Mouse (Mus musculus) left cerebral cortex, postnatal 10 days (tissue): ENCODE measurements around the gene Ablim2. TPM values are rescaled to one million over a fixed set of nuclear protein-coding genes. Genes with fewer than 3 reads are reported as not detected.

Experiments used
- DNase-seq, 2 experiments: peaks; one replicate each; pipeline ENCODE4 v3.0.0; 2021 to 2022; ENCODE audit warnings: low spot score in 2 of 2, mixed read lengths in 1 of 2; ENCODE audit errors: extremely low spot score in 1 of 2
- intact Hi-C: fragments of 180-260 bp; cut with DNase I; formaldehyde crosslinking; loops from one replicate; pipeline ENCODE4 v1.15.1; 2025
- total RNA-seq, 2 experiments: library from RNA; stranded (reverse); gene quantifications; 2 replicates each; pipeline ENCODE4 v1.2.3; 2021

Ablim2 gene
- total RNA-seq, 2 experiments from 2014 or later = 73.1 to 80.7 TPM

DNA sequence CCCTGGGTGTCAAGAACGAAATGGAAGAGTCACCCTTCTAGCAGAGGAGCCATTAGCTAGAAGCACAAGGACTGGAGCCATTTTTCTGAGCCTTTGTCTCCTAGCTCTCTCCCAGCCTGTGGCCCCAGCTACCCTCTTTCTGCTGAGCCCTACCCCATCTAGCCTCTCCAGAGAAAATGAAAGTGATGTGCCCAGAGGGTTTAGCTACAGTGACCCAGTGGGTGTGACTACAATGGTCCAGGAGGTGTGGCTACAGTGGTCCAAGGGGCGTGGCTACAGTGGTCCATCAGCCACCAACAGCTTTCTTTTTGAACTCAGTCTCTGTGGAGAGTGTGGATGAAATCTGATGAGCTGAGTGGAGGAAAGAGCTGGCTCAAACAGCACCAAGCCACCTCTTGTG, 81.6 kb downstream of the Ablim2 start:
- intact Hi-C loops = no loop called here
- no peak for DNase-seq

DNA sequence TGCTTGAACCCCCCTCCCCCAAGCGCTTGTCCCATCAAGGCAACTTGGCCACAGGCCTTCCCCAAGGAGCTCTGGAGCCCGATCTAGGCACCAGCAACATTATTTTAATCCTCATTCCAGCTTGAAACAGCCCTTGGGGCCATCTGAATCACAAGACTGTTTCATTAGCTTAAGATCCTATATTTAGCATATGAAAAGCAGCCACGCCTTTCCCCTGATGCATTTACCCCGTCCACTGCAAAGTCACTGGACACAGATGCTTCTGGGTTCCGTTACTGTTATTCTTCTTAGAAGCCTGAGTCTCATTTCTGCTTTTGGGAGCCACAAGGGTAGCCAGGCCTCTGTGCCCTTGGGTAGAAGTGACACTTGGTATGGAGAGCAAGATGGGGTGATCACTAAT, 93.8 kb downstream of the Ablim2 start:
- intact Hi-C loops = loop anchor here (10.0 kb wide), 1 partner anchor 257 kb away; no protein-coding TSS in a partner anchor
- no peak for DNase-seq

- DNase-seq = no peak
- intact Hi-C loops = loop anchor here (10.0 kb wide), 1 partner anchor 259 kb away; no protein-coding TSS in a partner anchor
Observed at GRCm38 (mm10) chr5:35853463-35853862, 95.8 kb downstream of the Ablim2 start.

DNA sequence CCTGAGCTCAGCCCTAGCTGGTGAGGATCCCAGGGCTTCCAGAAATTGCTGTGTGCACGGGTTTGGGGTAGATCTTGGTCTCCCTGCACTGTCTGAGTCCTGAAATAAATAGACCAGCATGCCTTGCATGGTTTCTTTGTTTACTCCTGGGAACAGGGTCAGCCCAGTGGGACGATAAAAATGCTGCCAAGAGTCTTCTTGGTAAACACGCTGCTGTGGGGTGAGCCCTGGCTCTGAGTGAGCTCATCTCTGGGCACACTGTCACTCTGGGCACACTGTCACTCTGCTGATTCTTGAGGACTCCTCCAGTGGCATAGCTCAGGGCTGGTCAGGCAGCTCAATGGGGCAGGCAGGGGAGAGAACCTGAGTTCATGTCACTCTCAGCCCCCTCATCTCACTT, 98.6 kb downstream of the Ablim2 start:
- intact Hi-C loops = loop anchor here (2.0 to 10.0 kb wide), 4 partner anchors 44 to 261 kb away; no protein-coding TSS in a partner anchor
- no peak for DNase-seq

GRCm38 (mm10) chr5:35858069-35858468, 100.4 kb downstream of the Ablim2 start:
- intact Hi-C loops = loop anchor here (5.0 to 10.0 kb wide), 3 partner anchors 46 to 263 kb away; no protein-coding TSS in a partner anchor
- DNase-seq = peak; percentile 29 to 75

DNA sequence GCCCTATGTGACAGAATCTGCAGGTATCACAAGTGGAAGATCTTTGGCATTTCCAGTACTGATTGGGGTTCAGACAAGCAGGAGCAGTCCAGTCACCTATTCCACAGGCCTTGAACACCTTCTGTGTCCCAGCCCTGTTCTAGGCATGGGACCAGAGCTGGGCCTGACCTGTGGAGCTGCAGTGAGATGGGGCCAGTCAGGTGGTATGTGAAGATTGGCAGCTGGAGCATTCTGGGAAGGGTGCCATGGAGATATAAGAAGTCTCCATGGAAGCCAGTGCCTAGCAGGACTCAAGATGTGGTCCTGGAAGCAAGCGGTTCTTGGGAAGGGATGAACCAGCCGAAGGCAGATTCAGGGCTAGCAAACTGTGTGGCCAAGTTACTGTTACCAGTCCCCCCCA, 103.8 kb downstream of the Ablim2 start:
- DNase-seq = no peak
- intact Hi-C loops = no loop called here

GRCm38 (mm10) chr5:35869973-35870372, 112.3 kb downstream of the Ablim2 start:
- DNase-seq = no peak
- intact Hi-C loops = loop anchor here (5.0 kb wide), 1 partner anchor 107 kb away; no protein-coding TSS in a partner anchor

DNA sequence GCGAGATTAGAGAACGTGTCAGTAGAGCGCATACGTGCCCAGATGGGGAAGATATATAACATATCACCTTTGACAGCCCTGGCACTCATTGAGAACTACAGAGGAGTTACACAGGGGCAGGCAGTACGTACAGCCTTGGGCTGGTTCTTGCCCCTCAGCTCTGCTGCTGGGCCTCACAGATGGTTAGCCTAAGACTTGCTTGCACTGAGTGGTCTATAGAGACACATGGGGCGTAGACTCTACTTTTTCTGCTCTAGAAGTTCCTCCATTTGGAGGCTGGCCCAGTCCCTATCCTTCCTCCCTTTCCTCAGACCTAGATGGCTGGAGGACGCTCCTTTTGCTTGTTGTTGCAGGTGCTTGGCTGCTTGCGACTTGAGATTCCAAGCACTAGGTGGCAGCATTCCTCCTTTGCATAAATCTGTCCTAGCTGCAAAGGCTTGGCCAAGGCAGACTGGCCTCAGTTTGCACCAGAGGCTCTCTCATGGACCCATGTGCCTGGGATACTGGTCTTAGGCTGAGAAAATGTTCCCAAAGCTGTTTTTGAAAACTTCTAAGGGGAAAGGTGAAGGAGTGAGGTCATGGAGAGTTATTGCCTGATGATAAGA, 112.8 kb downstream of the Ablim2 start:
- intact Hi-C loops = loop anchor here (5.0 kb wide), 1 partner anchor 107 kb away; no protein-coding TSS in a partner anchor
- DNase-seq = peak; percentile 68 to 74

GRCm38 (mm10) chr5:35873382-35873781, 115.7 kb downstream of the Ablim2 start:
- intact Hi-C loops = loop anchor here (5.0 kb wide), 1 partner anchor 104 kb away; no protein-coding TSS in a partner anchor
- DNase-seq = no peak

DNA sequence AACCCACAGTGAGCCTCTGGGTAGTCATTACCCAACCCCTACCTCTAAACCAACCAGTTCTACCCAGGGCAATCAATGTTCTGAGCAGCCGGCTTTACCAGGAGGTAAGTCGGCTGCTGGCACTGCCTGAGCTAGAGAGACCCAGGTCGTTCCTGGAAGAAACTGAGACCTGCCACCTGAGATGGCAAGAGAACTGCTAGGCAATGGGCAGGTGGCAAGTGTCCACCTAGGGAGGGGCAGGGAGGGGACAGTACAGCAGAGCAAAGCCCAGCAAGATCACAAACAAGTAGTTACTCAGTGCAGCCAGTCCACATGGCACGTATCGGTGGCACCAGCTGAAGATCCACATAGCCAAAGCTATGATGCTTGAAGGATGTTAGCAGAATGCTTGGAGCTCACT, 118.6 kb downstream of the Ablim2 start:
- no peak for DNase-seq
- intact Hi-C loops = no loop called here

DNA sequence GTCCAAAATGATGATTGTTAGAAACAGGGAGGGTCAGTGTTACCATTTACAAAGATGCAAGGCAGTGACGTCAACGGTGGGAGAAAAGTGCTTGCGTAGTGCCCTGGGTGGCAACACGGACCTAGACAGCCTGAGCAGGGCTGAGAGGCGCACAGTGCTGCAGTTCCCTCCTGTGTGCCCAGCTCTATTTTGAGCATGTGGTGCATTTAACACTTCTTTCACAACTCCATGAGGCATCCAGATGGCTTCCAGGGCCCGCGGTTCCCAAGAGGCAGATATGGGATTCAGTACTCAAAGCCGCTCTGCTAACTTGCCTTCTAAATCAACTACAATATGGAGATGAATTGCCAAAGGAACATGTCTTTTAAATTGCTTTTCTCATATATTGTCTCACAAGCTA, 121.5 kb downstream of the Ablim2 start:
- intact Hi-C loops = no loop called here

DNA sequence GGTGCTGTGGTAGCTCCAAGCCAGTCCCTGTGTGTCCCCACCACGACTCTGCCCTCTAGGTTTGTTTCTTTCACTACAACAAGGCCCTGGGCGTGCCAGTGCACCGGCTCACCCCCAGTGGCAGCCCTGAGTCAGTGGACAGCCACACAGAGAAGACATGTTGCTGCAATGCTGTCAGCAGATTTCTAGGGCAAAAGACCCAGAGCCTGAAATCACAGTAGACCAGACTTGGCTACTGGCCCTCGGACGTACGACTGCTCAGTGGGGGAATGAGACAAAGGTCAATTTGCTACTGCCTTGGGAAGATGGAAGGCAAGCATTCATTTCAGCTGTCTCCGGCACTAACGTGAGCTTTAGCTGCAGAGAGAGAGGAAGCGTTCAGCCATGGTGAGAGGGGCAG, 124.7 kb downstream of the Ablim2 start:
- intact Hi-C loops = no loop called here

More for the DNA sequence above, 121.5 kb downstream of the Ablim2 start:
- peak in 1 of 2 experiments; percentile 72 for DNase-seq

DNA sequence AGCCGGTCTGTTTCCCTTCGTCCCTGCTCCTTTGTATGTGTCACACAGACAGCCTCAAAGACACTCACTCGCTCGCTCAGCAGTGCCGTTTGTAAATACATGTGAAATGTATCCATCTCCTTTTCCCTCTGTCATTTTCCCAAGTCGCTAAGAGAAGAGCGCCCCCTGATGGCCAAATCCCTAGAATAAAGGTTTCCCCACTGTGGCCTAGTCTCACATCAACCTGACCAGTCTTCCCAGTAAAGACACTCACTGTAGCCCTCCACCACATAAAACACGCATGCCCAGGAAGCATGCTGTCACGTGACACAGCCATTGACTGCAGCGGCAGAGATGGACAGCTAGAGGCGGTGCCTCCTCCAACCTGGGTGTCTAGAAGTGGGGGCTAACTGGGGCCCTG, 126.6 kb downstream of the Ablim2 start:
- intact Hi-C loops = no loop called here
- peak in 1 of 2 experiments; percentile 52 for DNase-seq

More for the DNA sequence above, 124.7 kb downstream of the Ablim2 start:
- no peak for DNase-seq

- no peak for DNase-seq
- intact Hi-C loops = no loop called here
Observed at GRCm38 (mm10) chr5:35884689-35885088, 127.0 kb downstream of the Ablim2 start.

DNA sequence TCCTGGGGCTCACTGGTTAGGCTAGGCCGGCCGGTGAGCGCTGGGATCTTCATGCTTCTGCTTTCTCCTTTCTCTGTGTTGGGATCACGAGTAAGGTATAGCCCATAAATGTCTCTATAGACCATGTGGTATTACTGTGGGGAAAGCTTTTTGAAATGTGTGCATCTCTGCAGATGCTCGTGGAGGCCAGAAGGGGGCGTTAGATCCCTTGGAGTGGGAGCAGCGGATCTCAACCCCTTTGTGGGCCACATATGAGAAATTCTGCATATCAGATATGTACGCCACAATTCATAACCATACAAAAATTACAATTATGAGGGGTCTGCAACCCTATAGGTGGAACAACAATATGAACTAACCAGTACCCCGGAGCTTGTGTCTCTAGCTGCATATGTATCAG, 131.3 kb downstream of the Ablim2 start:
- intact Hi-C loops = no loop called here
- DNase-seq = no peak

GRCm38 (mm10) chr5:35889641-35890040, 132.0 kb downstream of the Ablim2 start:
- intact Hi-C loops = loop anchor here (5.0 kb wide), 1 partner anchor 83 kb away; no protein-coding TSS in a partner anchor
- DNase-seq = no peak

DNA sequence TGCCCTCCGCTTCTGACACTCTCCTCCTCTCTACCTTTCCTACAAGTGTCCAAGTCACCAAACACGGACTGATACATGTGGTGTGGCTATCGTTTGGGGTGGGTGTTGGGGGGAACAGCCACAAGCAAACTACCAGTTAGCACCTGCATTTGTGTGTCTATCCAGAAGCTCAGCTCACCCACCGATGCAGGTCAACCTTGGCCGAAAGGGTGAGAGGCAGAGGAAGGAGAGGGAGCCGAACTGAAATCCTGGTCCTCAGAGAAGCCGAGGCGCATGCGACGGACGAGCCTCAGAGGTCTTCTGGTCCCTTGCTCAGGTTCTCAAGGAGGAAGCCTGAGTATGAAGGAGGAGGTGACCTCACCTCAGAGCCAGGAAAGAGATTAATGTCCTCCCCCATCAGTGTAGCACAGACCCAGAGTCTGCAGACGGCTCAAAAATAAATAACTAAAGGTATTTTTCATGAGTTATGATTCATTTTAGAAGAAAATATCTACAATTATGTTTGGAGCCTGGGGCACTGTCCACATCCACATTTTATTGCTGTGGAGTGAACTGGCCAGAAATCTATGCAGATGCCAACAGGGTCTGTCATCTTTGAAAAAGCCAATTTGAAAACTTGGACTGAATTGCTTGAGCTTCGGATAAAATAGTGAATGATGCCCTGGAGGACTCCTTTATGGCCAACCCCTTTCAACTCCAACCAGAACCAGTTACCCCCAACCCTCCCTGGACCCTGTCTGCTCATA, 133.5 kb downstream of the Ablim2 start:
- DNase-seq = no peak
- intact Hi-C loops = loop anchor here (5.0 kb wide), 1 partner anchor 81 kb away; no protein-coding TSS in a partner anchor

- DNase-seq = no peak
- intact Hi-C loops = loop anchor here (5.0 kb wide), 1 partner anchor 80 kb away; no protein-coding TSS in a partner anchor
Observed at GRCm38 (mm10) chr5:35892363-35892762, 134.7 kb downstream of the Ablim2 start.

- peak; percentile 96 to 100 for DNase-seq
- intact Hi-C loops = loop anchor here (5.0 kb wide), 1 partner anchor 79 kb away; no protein-coding TSS in a partner anchor
Observed at GRCm38 (mm10) chr5:35893093-35893804, 135.6 kb downstream of the Ablim2 start, which contains the start of gene Afap1. Gene Afap1 (plus strand): TSS chr5:35893319.
